Mouse (Mus musculus): ENCODE measurements at regions not wholly inside any gene's neighbourhood (a gene's known extent, or its start where the extent isn't known, plus 50 kb on each side); places are given as distances from the start of the nearest gene placed in this dataset.

- TF ChIP-seq EP300 (IDR thresholded peaks at IDR 0.05; ENCODE audit: low read length) (no peak), POLR2A (IDR thresholded peaks at IDR 0.05; ENCODE audit: low read depth, low read length) (no peak), RAD21 (IDR thresholded peaks at IDR 0.05; ENCODE audit: low read depth, low read length) (peak; percentile 75), MEF2A (IDR thresholded peaks at IDR 0.05; ENCODE audit: borderline replicate concordance, low read depth, low read length) (no peak), SMC3 (IDR thresholded peaks at IDR 0.05; ENCODE audit: low read depth, low read length) (peak; percentile 65), MXI1 (IDR thresholded peaks at IDR 0.05; ENCODE audit: low read depth, low read length) (no peak), BHLHE40 (IDR thresholded peaks at IDR 0.05; ENCODE audit: low read depth, low read length) (no peak), ZKSCAN1 (IDR thresholded peaks at IDR 0.05; ENCODE audit: borderline replicate concordance, low read depth, low read length) (no peak), ZNF384 (IDR thresholded peaks at IDR 0.05; ENCODE audit: low read depth, low read length) (no peak; the same call in 1 of the 2 replicates)
These were observed 118.0 kb upstream of the Nebl start for GRCm38 (mm10) chr2:17849267-17849666.
